Mouse (Mus musculus) lung, embryonic 16.5 days (tissue): ENCODE results near the gene Mbnl1. TPM values are rescaled to one million over a fixed set of nuclear protein-coding genes. Genes with fewer than 3 reads are reported as not detected.

Experiments
- ATAC-seq: fragments of 200-750 bp; cut with Nextera tagmentation; 2 replicates; pipeline ENCODE4 v1.8.0; 2017; ENCODE audit warnings: low read depth, mild to moderate bottlenecking, moderate library complexity
- H3K27ac ChIP-seq: fragments of 300-500 bp; sonication (generic); 2 replicates; pipeline ENCODE4 v1.5.1; 2014; ENCODE audit warnings: mild to moderate bottlenecking, control low read depth, low read length
- H3K27me3 ChIP-seq: fragments of 300-500 bp; sonication (generic); 2 replicates; pipeline ENCODE4 v1.6.1; 2014; ENCODE audit warnings: low read depth, low read length, mixed read lengths; ENCODE audit not compliant: control insufficient read depth, insufficient read depth
- H3K36me3 ChIP-seq: fragments of 300-500 bp; sonication (generic); 2 replicates; pipeline ENCODE4 v1.6.1; 2014; ENCODE audit warnings: low read length; ENCODE audit not compliant: control insufficient read depth, insufficient read depth
- H3K4me1 ChIP-seq: fragments of 300-500 bp; sonication (generic); replicated peaks from 2 replicates; pipeline ENCODE4 v1.6.1; 2014; ENCODE audit warnings: low read length, mixed read lengths; ENCODE audit not compliant: control insufficient read depth, insufficient read depth
- H3K4me2 ChIP-seq: fragments of 300-500 bp; sonication (generic); 2 replicates; pipeline ENCODE4 v1.6.1; 2014; ENCODE audit warnings: low read depth, low read length, control low read depth
- H3K4me3 ChIP-seq: fragments of 300-500 bp; sonication (generic); 2 replicates; pipeline ENCODE4 v1.5.1; 2014; ENCODE audit warnings: mild to moderate bottlenecking, low read length, control low read depth
- H3K9ac ChIP-seq: fragments of 300-500 bp; sonication (generic); 2 replicates; pipeline ENCODE4 v1.6.1; 2014; ENCODE audit warnings: low read length, control low read depth
- H3K9me3 ChIP-seq: fragments of 300-500 bp; sonication (generic); 2 replicates; pipeline ENCODE4 v1.6.1; 2016; ENCODE audit warnings: low read length; ENCODE audit not compliant: control insufficient read depth
- WGBS: fragments of 180-500 bp; shearing (Covaris S2); extraction: QIAGEN DNeasy Blood & Tissue Kit; methylation state at CpG from one replicate; pipeline ENCODE4 v1.1.7; 2014; 5-methylcytosine and 5-hydroxymethylcytosine counted together
- polyA plus RNA-seq: library from polyadenylated mRNA; unstranded; fragments of >200 nt; fragmentation: Nextera tagmentation; extraction: Ambion mirVana; gene quantifications from 2 replicates; pipeline ENCODE4 v1.2.1, GENCODE M21; 2015

Gene Mbnl1
- polyA plus RNA-seq, 1 experiment from 2014 or later = 180 TPM

- Histone ChIP-seq H3K36me3 (no peaks in the 10 kb centered on the region; the same call in 1 of the 2 replicates), H3K9me3 (no peaks in the 10 kb centered on the region), H3K4me1 (peaks cover 46% of the 10 kb centered on the region), H3K27me3 (no peaks in the 10 kb centered on the region), H3K4me2 (peak overlapping the region; percentile 23), H3K9ac (no peak overlapping the region), H3K27ac (peak overlapping the region; percentile 76), H3K4me3 (no peak overlapping the region)
- WGBS = 41% methylated on average over 2 of the region's 2 CpGs
- ATAC-seq = no peak
These were observed 59.2 kb downstream of the Mbnl1 start for GRCm38 (mm10) chr3:60531826-60532225.

DNA sequence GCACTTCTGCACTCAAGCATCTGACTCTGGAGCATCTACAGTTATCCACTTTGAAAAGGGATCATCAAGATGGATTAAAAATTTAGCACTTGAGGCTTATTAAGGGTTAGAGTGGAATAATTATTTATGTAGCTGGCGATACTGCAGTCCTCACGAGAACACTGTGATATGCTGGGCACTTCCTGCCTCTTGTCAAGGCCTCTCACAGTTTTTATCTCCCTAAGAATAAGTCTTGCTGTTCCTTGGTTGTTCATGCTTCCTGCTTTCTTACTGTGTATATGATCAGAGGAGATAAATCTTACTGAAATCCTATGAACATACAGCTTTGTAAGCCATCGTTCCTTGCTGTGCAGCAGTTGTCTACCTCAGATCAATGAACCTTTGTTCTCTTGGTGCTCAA is 62.6 kb downstream of the Mbnl1 start:
- H3K4me1 ChIP-seq = peaks cover 26% of the 10 kb centered on the region
- H3K27ac ChIP-seq = peak overlapping the region; percentile 47; the same call in 1 of the 2 replicates
- no peak overlapping the region for H3K4me2 ChIP-seq
- no peaks in the 10 kb centered on the region for H3K9me3 ChIP-seq
- no peak overlapping the region for H3K4me3 ChIP-seq
- 23% methylated on average over 3 of the region's 3 CpGs for WGBS
- H3K9ac ChIP-seq = no peak overlapping the region
- H3K36me3 ChIP-seq = no peaks in the 10 kb centered on the region
- H3K27me3 ChIP-seq = no peaks in the 10 kb centered on the region
- no peak for ATAC-seq

DNA sequence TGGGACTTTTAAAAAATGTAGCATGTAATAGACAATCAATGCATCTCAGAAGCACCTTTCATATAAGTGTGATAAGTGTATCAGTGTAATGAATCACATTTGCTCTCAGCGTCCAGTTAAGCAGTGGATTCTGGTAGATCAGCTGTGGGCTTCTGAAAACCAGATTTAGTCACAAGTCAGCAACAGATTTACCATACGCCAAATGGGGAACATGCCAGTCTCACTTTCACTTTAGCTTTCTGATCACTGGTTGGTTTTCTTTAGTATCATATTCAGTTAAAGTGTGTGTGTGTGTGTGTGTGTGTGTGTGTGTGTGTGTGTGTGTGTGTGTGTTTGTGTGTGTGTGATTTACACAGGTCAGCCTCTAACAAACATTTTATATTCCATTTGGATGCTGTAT is 64.4 kb downstream of the Mbnl1 start:
- H3K27me3 ChIP-seq = no peaks in the 10 kb centered on the region
- 77% methylated on average over 2 of the region's 2 CpGs for WGBS
- no peak overlapping the region for H3K9ac ChIP-seq
- no peak overlapping the region for H3K4me3 ChIP-seq
- no peaks in the 10 kb centered on the region for H3K36me3 ChIP-seq
- no peaks in the 10 kb centered on the region for H3K9me3 ChIP-seq
- peaks cover 10% of the 10 kb centered on the region for H3K4me1 ChIP-seq
- H3K27ac ChIP-seq = no peak overlapping the region
- H3K4me2 ChIP-seq = no peak overlapping the region
- no peak for ATAC-seq

- H3K4me3 ChIP-seq = no peak overlapping the region
- H3K27me3 ChIP-seq = no peaks in the 10 kb centered on the region
- H3K9ac ChIP-seq = no peak overlapping the region
- H3K27ac ChIP-seq = no peak overlapping the region
- no peak for ATAC-seq
- no peaks in the 10 kb centered on the region for H3K9me3 ChIP-seq
- WGBS = 77% methylated on average over 3 of the region's 3 CpGs
- no peak overlapping the region for H3K4me2 ChIP-seq
- no peaks in the 10 kb centered on the region for H3K36me3 ChIP-seq
- H3K4me1 ChIP-seq = peaks cover 10% of the 10 kb centered on the region
These were observed 65.8 kb downstream of the Mbnl1 start for GRCm38 (mm10) chr3:60538214-60538971.

DNA sequence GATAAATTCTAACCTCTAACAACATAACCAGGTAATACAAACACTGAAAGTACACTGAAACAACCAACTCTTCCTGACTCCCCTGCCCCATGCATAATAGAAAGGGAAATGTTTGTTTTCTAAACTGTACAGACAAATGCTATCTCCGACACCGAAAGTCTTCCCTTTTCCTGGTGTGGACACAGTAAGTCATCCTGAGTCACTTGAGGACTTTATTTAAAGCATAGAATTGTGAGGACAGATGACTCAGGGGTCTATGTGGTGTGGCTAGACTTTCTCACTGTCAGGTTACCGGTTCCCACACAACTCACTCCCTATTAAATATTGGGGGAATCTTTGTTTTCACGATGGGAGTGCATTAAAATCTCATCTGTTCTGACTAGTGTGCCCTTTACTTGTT is 68.5 kb downstream of the Mbnl1 start:
- no peak for ATAC-seq
- Histone ChIP-seq H3K27ac (no peak overlapping the region), H3K9ac (no peak overlapping the region), H3K4me1 (no peaks in the 10 kb centered on the region; the same call in 1 of the 2 replicates), H3K4me3 (no peak overlapping the region), H3K4me2 (no peak overlapping the region), H3K9me3 (no peaks in the 10 kb centered on the region), H3K27me3 (no peaks in the 10 kb centered on the region), H3K36me3 (0 out of 2 replicates have a peak, but pooled peaks cover 2% of the 10 kb centered on the region)
- 75% methylated on average over 4 of the region's 4 CpGs for WGBS

DNA sequence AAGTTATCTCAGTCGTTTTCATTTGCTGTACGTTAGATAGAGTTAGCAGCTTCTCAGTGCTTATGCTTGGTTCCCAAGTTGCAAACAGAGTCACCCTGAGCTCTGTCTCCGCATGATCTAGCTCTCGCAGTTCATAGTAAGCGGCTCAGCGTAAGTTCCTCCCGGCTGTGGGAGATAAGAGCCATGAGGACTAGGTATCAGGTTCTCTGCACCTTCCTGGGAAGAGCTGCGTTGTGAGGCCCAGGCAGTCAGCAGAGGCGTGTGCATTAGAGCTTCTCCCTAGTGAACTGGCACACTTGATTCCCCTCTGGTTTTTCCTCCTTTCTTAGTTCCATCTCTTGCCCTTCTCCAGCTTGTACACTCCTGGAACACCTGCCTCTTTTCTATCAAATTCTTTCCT is 73.6 kb downstream of the Mbnl1 start:
- H3K27ac ChIP-seq = no peak overlapping the region
- H3K9ac ChIP-seq = no peak overlapping the region
- no peak overlapping the region for H3K4me3 ChIP-seq
- H3K9me3 ChIP-seq = no peaks in the 10 kb centered on the region
- ATAC-seq = no peak
- peaks cover 20% of the 10 kb centered on the region; the same call in 1 of the 2 replicates for H3K4me1 ChIP-seq
- no peaks in the 10 kb centered on the region for H3K27me3 ChIP-seq
- no peak overlapping the region for H3K4me2 ChIP-seq
- WGBS = 38% methylated on average over 9 of the region's 9 CpGs
- 0 out of 2 replicates have a peak, but pooled peaks cover 2% of the 10 kb centered on the region for H3K36me3 ChIP-seq

GRCm38 (mm10) chr3:60546904-60547303 is 74.3 kb downstream of the Mbnl1 start:
- H3K27me3 ChIP-seq = no peaks in the 10 kb centered on the region
- H3K9me3 ChIP-seq = no peaks in the 10 kb centered on the region
- H3K9ac ChIP-seq = no peak overlapping the region
- H3K4me3 ChIP-seq = no peak overlapping the region
- 0 out of 2 replicates have a peak, but pooled peaks cover 2% of the 10 kb centered on the region for H3K36me3 ChIP-seq
- no peak overlapping the region for H3K4me2 ChIP-seq
- no peak for ATAC-seq
- peaks cover 22% of the 10 kb centered on the region; the same call in 1 of the 2 replicates for H3K4me1 ChIP-seq
- WGBS = 87% methylated on average over 4 of the region's 4 CpGs
- H3K27ac ChIP-seq = no peak overlapping the region

DNA sequence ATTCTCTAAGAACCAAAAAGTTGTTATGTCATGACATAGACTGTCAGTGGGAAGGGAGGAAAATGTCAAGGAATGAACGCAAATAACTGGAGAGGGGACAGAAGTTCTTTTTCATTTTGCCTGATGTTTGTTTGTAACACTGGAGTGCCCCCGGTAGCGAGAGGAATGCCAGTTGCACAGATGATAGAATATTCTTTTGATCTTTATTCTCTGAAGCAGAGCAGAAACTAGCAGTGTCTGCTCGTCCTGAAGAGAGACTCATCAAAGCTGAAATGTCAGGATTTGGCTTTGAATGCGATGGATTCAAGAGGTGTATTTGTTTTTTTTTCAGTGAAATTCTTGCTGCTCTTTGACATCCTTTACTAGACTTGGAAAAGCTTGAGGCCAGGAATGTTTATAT is 77.9 kb downstream of the Mbnl1 start:
- Histone ChIP-seq H3K36me3 (no peaks in the 10 kb centered on the region), H3K9ac (no peak overlapping the region), H3K4me2 (no peak overlapping the region), H3K9me3 (no peaks in the 10 kb centered on the region), H3K27ac (no peak overlapping the region; the same call in 1 of the 2 replicates), H3K27me3 (no peaks in the 10 kb centered on the region), H3K4me1 (peaks cover 25% of the 10 kb centered on the region; the same call in 1 of the 2 replicates), H3K4me3 (no peak overlapping the region)
- ATAC-seq = no peak
- 34% methylated on average over 5 of the region's 5 CpGs for WGBS

DNA sequence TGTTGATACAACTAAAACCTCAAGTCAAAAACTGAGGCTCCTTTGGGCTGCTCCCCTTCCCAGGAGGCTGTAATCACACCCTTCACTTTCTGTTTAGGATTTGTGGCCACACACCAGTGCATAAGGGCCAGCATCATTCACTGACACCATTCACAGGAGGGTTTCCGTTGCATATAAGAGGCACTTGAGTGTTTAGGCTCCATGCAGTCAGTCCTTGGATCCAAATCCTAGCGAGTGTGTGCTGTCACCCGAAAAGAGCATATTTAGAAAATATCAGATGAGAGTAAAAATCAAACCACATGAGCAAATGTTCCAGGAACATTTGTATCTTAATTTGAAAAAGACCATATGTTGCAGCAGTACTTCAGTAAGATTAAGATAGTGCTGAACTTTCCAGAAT is 79.0 kb downstream of the Mbnl1 start:
- 21% methylated on average over 3 of the region's 3 CpGs for WGBS
- Histone ChIP-seq H3K9me3 (no peaks in the 10 kb centered on the region), H3K27ac (peak overlapping the region; percentile 57; the same call in 1 of the 2 replicates)

More for the DNA sequence above, 79.0 kb downstream of the Mbnl1 start:
- no peak overlapping the region for H3K4me2 ChIP-seq
- H3K9ac ChIP-seq = no peak overlapping the region
- peaks cover 25% of the 10 kb centered on the region; the same call in 1 of the 2 replicates for H3K4me1 ChIP-seq
- peak; percentile 57 for ATAC-seq
- H3K27me3 ChIP-seq = no peaks in the 10 kb centered on the region
- H3K36me3 ChIP-seq = no peaks in the 10 kb centered on the region
- no peak overlapping the region for H3K4me3 ChIP-seq
